Mouse (Mus musculus): ENCODE data around the gene Atp5b. TPM values are rescaled to one million over a fixed set of nuclear protein-coding genes. Genes with fewer than 3 reads are reported as not detected.

The Atp5b gene
- polyA plus RNA-seq, 1 experiment from 2014 or later = 4,523 TPM

DNA sequence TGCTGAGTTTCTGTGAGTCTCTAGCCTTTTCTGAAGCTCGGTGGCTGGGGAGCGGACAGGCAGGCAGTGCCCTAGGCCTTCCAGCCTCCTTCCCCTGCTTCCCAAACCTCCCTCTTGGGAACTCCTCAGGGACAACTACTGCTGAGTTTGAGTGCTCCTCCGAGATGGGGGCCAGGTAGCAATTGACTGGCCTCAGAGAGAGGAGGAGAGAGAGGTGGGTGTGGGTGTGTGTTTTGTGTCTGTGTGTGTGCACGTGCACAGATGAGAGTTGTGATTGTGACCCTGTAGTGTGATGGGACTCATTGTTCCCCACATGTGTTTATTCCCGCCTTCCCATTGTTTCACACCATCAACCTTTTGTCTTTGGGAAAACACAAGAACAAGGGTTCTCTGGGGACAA is 44.4 kb downstream of the Atp5b start:
- H3K4me2 ChIP-seq = no peak overlapping the region
- peaks cover 31% of the 10 kb centered on the region for H3K36me3 ChIP-seq (ENCODE audit: control insufficient read depth, insufficient read depth, low read length)
- H3K9me3 ChIP-seq (replicated peaks; ENCODE audit: control insufficient read depth, low read length) = no peaks in the 10 kb centered on the region
- H3K9ac ChIP-seq (ENCODE audit: low read depth, low read length) = no peak overlapping the region
- WGBS (ENCODE audit: insufficient replicate concordance) = 70% methylated on average over 5 of the region's 5 CpGs
- no peak for ATAC-seq (replicated peaks; ENCODE audit: insufficient number of reproducible peaks, low FRiP score, low TSS enrichment)
- no peak overlapping the region for H3K27ac ChIP-seq (ENCODE audit: low read depth, low read length)
- no peaks in the 10 kb centered on the region for H3K4me1 ChIP-seq (ENCODE audit: control insufficient read depth, insufficient read depth, low read length)
- H3K4me3 ChIP-seq (ENCODE audit: low read depth, low read length) = no peak overlapping the region
- H3K27me3 ChIP-seq (ENCODE audit: control insufficient read depth, insufficient read depth, low read length) = no peaks in the 10 kb centered on the region

DNA sequence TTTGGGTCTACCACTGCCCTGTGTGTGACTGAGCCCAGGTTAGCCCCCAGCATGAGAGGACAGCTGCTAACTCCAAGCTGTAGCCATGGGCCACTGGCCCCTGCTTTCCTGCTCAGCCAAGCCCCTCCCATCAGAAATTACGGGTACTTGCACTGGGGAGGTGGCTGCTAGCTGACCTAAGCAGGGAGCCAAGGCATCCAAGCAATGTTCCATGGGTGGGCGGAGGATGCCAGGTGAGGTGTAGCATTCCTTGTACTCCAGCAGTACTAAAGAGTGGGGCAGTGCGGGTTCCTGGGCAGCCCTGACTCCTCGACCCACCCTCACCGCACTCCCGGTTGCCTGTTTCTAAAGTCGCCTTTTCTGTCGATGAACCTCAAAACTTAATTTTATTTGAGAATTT is 45.1 kb downstream of the Atp5b start:
- Histone ChIP-seq H3K4me3 (ENCODE audit: low read depth, low read length) (no peak overlapping the region), H3K27ac (ENCODE audit: low read depth, low read length) (no peak overlapping the region), H3K36me3 (ENCODE audit: control insufficient read depth, insufficient read depth, low read length) (peaks cover 30% of the 10 kb centered on the region), H3K9me3 (replicated peaks; ENCODE audit: control insufficient read depth, low read length) (no peaks in the 10 kb centered on the region), H3K9ac (ENCODE audit: low read depth, low read length) (no peak overlapping the region), H3K4me1 (ENCODE audit: control insufficient read depth, insufficient read depth, low read length) (no peaks in the 10 kb centered on the region), H3K27me3 (ENCODE audit: control insufficient read depth, insufficient read depth, low read length) (no peaks in the 10 kb centered on the region), H3K4me2 (no peak overlapping the region)
- 83% methylated on average over 8 of the region's 8 CpGs for WGBS (ENCODE audit: insufficient replicate concordance)
- ATAC-seq (replicated peaks; ENCODE audit: insufficient number of reproducible peaks, low FRiP score, low TSS enrichment) = no peak

DNA sequence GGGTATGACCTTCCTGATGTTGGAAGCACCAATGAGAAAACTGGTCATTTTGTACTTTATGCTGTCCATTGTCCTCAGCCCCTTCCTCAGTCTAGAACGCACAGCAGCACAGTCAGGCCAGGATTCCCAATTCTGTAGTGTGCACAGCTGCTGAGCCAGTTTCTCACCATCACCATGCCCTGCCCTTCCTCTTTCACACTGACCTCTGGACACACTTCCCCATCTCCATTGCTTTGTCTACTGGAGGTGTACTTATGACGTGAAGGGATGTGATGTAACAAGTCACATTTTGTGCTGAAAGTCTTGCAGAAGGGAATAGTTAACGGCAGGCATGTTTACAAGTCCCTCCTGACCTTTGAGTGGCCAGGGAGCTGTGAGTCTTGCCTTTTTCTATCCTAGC is 48.2 kb downstream of the Atp5b start:
- H3K4me2 ChIP-seq = no peak overlapping the region
- no peak overlapping the region for H3K27ac ChIP-seq (ENCODE audit: low read depth, low read length)
- 81% methylated on average over 3 of the region's 3 CpGs for WGBS (ENCODE audit: insufficient replicate concordance)
- H3K9me3 ChIP-seq (replicated peaks; ENCODE audit: control insufficient read depth, low read length) = no peaks in the 10 kb centered on the region
- H3K4me1 ChIP-seq (ENCODE audit: control insufficient read depth, insufficient read depth, low read length) = no peaks in the 10 kb centered on the region
- H3K9ac ChIP-seq (ENCODE audit: low read depth, low read length) = no peak overlapping the region
- H3K36me3 ChIP-seq (ENCODE audit: control insufficient read depth, insufficient read depth, low read length) = peaks cover 13% of the 10 kb centered on the region; the same call in 1 of the 2 replicates
- H3K4me3 ChIP-seq (ENCODE audit: low read depth, low read length) = no peak overlapping the region
- no peak for ATAC-seq (replicated peaks; ENCODE audit: insufficient number of reproducible peaks, low FRiP score, low TSS enrichment)
- no peaks in the 10 kb centered on the region for H3K27me3 ChIP-seq (ENCODE audit: control insufficient read depth, insufficient read depth, low read length)

DNA sequence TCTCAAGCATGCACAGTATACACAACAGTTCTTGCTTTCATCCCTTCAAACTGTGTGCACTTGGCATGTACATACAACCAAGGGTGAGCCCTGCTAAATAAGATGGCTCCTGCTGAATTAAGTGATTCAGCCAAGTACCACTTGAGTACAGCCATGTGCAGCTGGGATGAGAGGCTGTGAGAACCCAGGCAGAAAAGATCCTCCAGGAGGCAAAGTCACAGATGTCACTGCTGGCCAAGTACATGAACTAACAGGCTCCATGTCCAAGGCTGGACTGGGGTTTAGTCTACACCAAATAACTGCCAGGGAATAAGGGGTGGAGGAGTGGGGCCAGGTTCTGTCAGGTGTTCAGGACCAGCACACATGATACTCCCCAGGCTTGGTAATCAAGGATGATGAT is 48.7 kb downstream of the Atp5b start:
- no peak for ATAC-seq (replicated peaks; ENCODE audit: insufficient number of reproducible peaks, low FRiP score, low TSS enrichment)
- no peak overlapping the region for H3K4me2 ChIP-seq
- H3K36me3 ChIP-seq (ENCODE audit: control insufficient read depth, insufficient read depth, low read length) = peaks cover 13% of the 10 kb centered on the region; the same call in 1 of the 2 replicates

DNA sequence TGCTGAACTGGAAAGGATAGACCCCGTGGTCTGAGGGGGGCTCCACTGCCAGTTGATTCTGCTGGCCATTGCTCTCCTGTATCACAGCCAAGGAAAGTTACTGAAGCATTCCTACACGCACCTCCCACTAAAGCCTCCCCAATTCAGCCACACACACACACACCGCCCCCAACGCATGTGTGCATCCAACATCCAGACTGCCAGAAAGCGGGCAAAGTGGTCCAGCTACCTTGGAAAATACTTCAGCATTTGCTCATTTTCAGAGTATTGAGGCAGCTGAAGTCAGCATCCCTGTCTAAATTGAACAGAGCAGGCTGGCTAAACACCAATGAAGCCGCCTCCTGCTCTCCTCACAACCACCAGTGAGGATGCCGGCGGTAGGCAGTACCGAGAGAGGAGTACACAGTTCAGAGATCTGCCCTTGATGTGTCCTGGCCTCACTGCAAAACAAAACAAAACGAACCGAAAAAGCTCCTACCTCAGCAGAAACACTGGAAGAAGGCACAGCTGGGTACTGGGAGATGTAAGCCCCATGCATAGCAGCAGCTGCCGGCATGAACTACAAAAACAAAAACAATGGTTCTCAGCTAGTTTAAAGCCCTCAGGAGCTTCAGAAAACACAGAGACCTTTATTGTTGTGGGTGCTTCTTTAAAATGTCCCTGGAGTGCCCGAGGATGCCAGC is 50.7 kb downstream of the Atp5b start:
- H3K9ac ChIP-seq (ENCODE audit: low read depth, low read length) = no peak overlapping the region
- H3K27me3 ChIP-seq (ENCODE audit: control insufficient read depth, insufficient read depth, low read length) = no peaks in the 10 kb centered on the region

More for the DNA sequence above, 48.7 kb downstream of the Atp5b start:
- Histone ChIP-seq H3K9me3 (replicated peaks; ENCODE audit: control insufficient read depth, low read length) (no peaks in the 10 kb centered on the region), H3K4me3 (ENCODE audit: low read depth, low read length) (no peak overlapping the region), H3K27me3 (ENCODE audit: control insufficient read depth, insufficient read depth, low read length) (no peaks in the 10 kb centered on the region), H3K9ac (ENCODE audit: low read depth, low read length) (no peak overlapping the region), H3K27ac (ENCODE audit: low read depth, low read length) (no peak overlapping the region), H3K4me1 (ENCODE audit: control insufficient read depth, insufficient read depth, low read length) (no peaks in the 10 kb centered on the region)

DNA sequence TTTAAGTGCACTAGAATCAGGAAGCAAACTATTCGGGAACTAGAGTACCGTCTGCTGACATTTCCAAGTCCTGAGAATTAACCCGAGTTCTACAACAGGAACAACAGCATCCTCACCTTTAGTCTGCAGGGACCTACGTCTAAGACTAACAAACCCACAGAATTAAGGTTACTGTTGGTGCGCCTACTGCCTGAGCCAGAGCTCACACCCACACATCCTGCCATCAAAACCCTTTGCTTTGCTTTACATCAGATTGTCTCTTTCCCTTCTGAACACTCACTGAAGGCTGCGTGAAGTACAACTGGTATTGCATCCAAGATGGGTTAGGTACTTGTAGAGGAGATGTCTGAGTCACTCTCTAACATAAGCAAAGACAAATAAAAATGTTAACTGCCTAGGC is 52.3 kb downstream of the Atp5b start:
- H3K27ac ChIP-seq (ENCODE audit: low read depth, low read length) = no peak overlapping the region
- no peak overlapping the region for H3K9ac ChIP-seq (ENCODE audit: low read depth, low read length)
- H3K4me3 ChIP-seq (ENCODE audit: low read depth, low read length) = no peak overlapping the region
- ATAC-seq (replicated peaks; ENCODE audit: insufficient number of reproducible peaks, low FRiP score, low TSS enrichment) = no peak
- no peak overlapping the region for H3K4me2 ChIP-seq
- 82% methylated on average over 6 of the region's 6 CpGs for WGBS (ENCODE audit: insufficient replicate concordance)
- H3K27me3 ChIP-seq (ENCODE audit: control insufficient read depth, insufficient read depth, low read length) = no peaks in the 10 kb centered on the region
- H3K4me1 ChIP-seq (ENCODE audit: control insufficient read depth, insufficient read depth, low read length) = no peaks in the 10 kb centered on the region
- no peaks in the 10 kb centered on the region for H3K9me3 ChIP-seq (replicated peaks; ENCODE audit: control insufficient read depth, low read length)
- H3K36me3 ChIP-seq (ENCODE audit: control insufficient read depth, insufficient read depth, low read length) = peaks cover 20% of the 10 kb centered on the region

More for the DNA sequence above, 50.7 kb downstream of the Atp5b start:
- no peak overlapping the region for H3K4me3 ChIP-seq (ENCODE audit: low read depth, low read length)
- H3K4me1 ChIP-seq (ENCODE audit: control insufficient read depth, insufficient read depth, low read length) = no peaks in the 10 kb centered on the region
- H3K27ac ChIP-seq (ENCODE audit: low read depth, low read length) = no peak overlapping the region
- H3K36me3 ChIP-seq (ENCODE audit: control insufficient read depth, insufficient read depth, low read length) = peaks cover 15% of the 10 kb centered on the region
- 62% methylated on average over 13 of the region's 13 CpGs for WGBS (ENCODE audit: insufficient replicate concordance)
- ATAC-seq (replicated peaks; ENCODE audit: insufficient number of reproducible peaks, low FRiP score, low TSS enrichment) = no peak
- H3K9me3 ChIP-seq (replicated peaks; ENCODE audit: control insufficient read depth, low read length) = no peaks in the 10 kb centered on the region
- H3K4me2 ChIP-seq = no peak overlapping the region

MicroRNAs encoded within 50 kb of the gene (microRNA counts, 519-probe panel; counts per million panel counts)
- 32.2 counts per million for microRNA mmu-miR-677

Small RNAs within 50 kb of the gene (microRNA-seq; reads per million reads assigned to microRNA genes)
- gene Mir677 (ENCODE audit: borderline number of aligned reads) = 51.0 reads per million, percentile 58 among the genes with 10 or more reads in this experiment

Other genes with a start within 250 kb of the Atp5b start
- not detected in 2 replicates for gene Rdh19, start 233.3 kb upstream of the Atp5b start, polyA plus RNA-seq (2014; fragmentation: Nextera tagmentation; extraction: Ambion mirVana)
- not detected in 2 replicates for gene Rdh16f2, start 216.8 kb upstream of the Atp5b start, polyA plus RNA-seq (2014; fragmentation: Nextera tagmentation; extraction: Ambion mirVana)
- gene Rdh7, start 194.5 kb upstream of the Atp5b start, polyA plus RNA-seq (2014; fragmentation: Nextera tagmentation; extraction: Ambion mirVana) = not detected in 2 replicates
- not detected in 2 replicates for gene Sdr9c7, start 184.8 kb upstream of the Atp5b start, polyA plus RNA-seq (2014; fragmentation: Nextera tagmentation; extraction: Ambion mirVana)
- gene Hsd17b6, start 75.7 kb upstream of the Atp5b start, polyA plus RNA-seq (2014; fragmentation: Nextera tagmentation; extraction: Ambion mirVana) = not detected in 2 replicates
- gene Prim1, start 68.1 kb upstream of the Atp5b start, polyA plus RNA-seq (2014; fragmentation: Nextera tagmentation; extraction: Ambion mirVana) = 56.0 and 61.4 TPM in 2 replicates
- 678 and 713 TPM in 2 replicates for gene Naca, start 47.7 kb upstream of the Atp5b start, polyA plus RNA-seq (2014; fragmentation: Nextera tagmentation; extraction: Ambion mirVana)
- gene Ptges3, start 24.3 kb upstream of the Atp5b start, polyA plus RNA-seq (2014; fragmentation: Nextera tagmentation; extraction: Ambion mirVana) = 354 and 377 TPM in 2 replicates
- 10.9 and 21.7 TPM in 2 replicates for gene Baz2a, start 8.3 kb downstream of the Atp5b start, polyA plus RNA-seq (2014; fragmentation: Nextera tagmentation; extraction: Ambion mirVana)
- gene Rbms2, start 97.0 kb downstream of the Atp5b start, polyA plus RNA-seq (2014; fragmentation: Nextera tagmentation; extraction: Ambion mirVana) = 36.1 and 38.5 TPM in 2 replicates
- 0.89 and 1.3 TPM in 2 replicates for gene Gls2, start 111.2 kb downstream of the Atp5b start, polyA plus RNA-seq (2014; fragmentation: Nextera tagmentation; extraction: Ambion mirVana)
- gene Spryd4, start 128.5 kb downstream of the Atp5b start, polyA plus RNA-seq (2014; fragmentation: Nextera tagmentation; extraction: Ambion mirVana) = 40.4 and 41.4 TPM in 2 replicates
- gene Mip, start 142.6 kb downstream of the Atp5b start, polyA plus RNA-seq (2014; fragmentation: Nextera tagmentation; extraction: Ambion mirVana) = not detected in 2 replicates
- 33.1 and 34.2 TPM in 2 replicates for gene Timeless, start 148.8 kb downstream of the Atp5b start, polyA plus RNA-seq (2014; fragmentation: Nextera tagmentation; extraction: Ambion mirVana)
- gene Apon, start 170.8 kb downstream of the Atp5b start, polyA plus RNA-seq (2014; fragmentation: Nextera tagmentation; extraction: Ambion mirVana) = 0.24 TPM in 1 of 2 replicates, not detected in the other
- gene Apof, start 185.4 kb downstream of the Atp5b start, polyA plus RNA-seq (2014; fragmentation: Nextera tagmentation; extraction: Ambion mirVana) = 0.49 TPM in 1 of 2 replicates, not detected in the other
- 8.6 and 11.0 TPM in 2 replicates for gene Stat2, start 187.3 kb downstream of the Atp5b start, polyA plus RNA-seq (2014; fragmentation: Nextera tagmentation; extraction: Ambion mirVana)
- gene Il23a, start 215.5 kb downstream of the Atp5b start, polyA plus RNA-seq (2014; fragmentation: Nextera tagmentation; extraction: Ambion mirVana) = 0.86 and 0.89 TPM in 2 replicates
- gene Pan2, start 220.1 kb downstream of the Atp5b start, polyA plus RNA-seq (2014; fragmentation: Nextera tagmentation; extraction: Ambion mirVana) = 25.9 and 27.7 TPM in 2 replicates
- gene Cnpy2, start 239.2 kb downstream of the Atp5b start, polyA plus RNA-seq (2014; fragmentation: Nextera tagmentation; extraction: Ambion mirVana) = 206 and 224 TPM in 2 replicates